Mouse (Mus musculus) midbrain, embryonic 12.5 days (tissue): Measurements from ENCODE around the gene Krt86. TPM values are rescaled to one million over a fixed set of nuclear protein-coding genes. Genes with fewer than 3 reads are reported as not detected.
"Not testable (repeated sequence)": the region's sequence is repeated elsewhere in the genome, so short reads cannot be mapped to it uniquely, and the experiment has no call there.

Experiments used
- ATAC-seq: fragments of 200-750 bp; cut with Nextera tagmentation; 2 replicates; pipeline ENCODE4 v1.8.0; 2017; ENCODE audit warnings: low read depth, moderate TSS enrichment, moderate library complexity; ENCODE audit not compliant: low FRiP score
- H3K27ac ChIP-seq: fragments of 300-500 bp; sonication (generic); replicated peaks from 2 replicates; pipeline ENCODE4 v1.5.1; 2016; ENCODE audit warnings: mild to moderate bottlenecking
- H3K27me3 ChIP-seq: fragments of 300-500 bp; sonication (generic); 2 replicates; pipeline ENCODE4 v1.6.1; 2016; ENCODE audit warnings: mild to moderate bottlenecking
- H3K36me3 ChIP-seq: fragments of 300-500 bp; sonication (generic); 2 replicates; pipeline ENCODE4 v1.6.1; 2016
- H3K4me1 ChIP-seq: fragments of 300-500 bp; sonication (generic); 2 replicates; pipeline ENCODE4 v1.6.1; 2016
- H3K4me2 ChIP-seq: fragments of 300-500 bp; sonication (generic); replicated peaks from 2 replicates; pipeline ENCODE4 v1.6.1; 2016; ENCODE audit warnings: mild to moderate bottlenecking, moderate library complexity
- H3K4me3 ChIP-seq: fragments of 300-500 bp; sonication (generic); 2 replicates; pipeline ENCODE4 v1.5.1; 2016; ENCODE audit warnings: mild to moderate bottlenecking
- H3K9ac ChIP-seq: fragments of 300-500 bp; sonication (generic); replicated peaks from 2 replicates; pipeline ENCODE4 v1.6.1; 2016; ENCODE audit warnings: mild to moderate bottlenecking, moderate library complexity
- H3K9me3 ChIP-seq: fragments of 300-500 bp; sonication (generic); 2 replicates; pipeline ENCODE4 v1.6.1; 2016; ENCODE audit warnings: mild to moderate bottlenecking
- WGBS: fragments of 180-500 bp; shearing (Covaris S2); methylation state at CpG from one replicate; pipeline ENCODE4 v1.1.7; 2016; 5-methylcytosine and 5-hydroxymethylcytosine counted together
- polyA plus RNA-seq: library from polyadenylated mRNA; unstranded; fragments of >200 nt; fragmentation: Nextera tagmentation; extraction: Ambion mirVana; gene quantifications from 2 replicates; pipeline ENCODE4 v1.2.1, GENCODE M21; 2016

Krt86 gene
- polyA plus RNA-seq, 1 experiment from 2014 or later: not detected

DNA sequence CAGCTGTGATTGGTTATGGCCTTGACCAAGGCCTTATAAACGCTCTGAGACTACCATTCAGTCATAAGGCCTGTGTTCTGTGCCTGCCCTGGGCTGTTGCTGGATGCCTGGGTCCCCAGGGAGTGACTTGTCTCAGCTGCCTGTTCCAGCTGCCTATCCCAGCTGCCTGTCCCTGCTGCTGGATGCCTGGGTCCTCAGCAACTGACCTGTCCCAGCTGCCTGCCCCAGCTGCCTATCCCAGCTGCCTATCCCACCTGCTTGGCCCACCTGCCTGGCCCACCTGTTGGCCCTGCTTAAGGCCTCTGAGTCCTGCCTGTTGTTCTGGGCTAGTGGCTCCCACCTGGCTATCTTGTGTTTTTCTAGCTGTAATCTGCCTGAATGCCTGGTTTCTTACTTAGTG lies 20.9 kb downstream of the Krt86 start:
- Histone ChIP-seq H3K27ac (no peak overlapping the region), H3K9ac (no peak overlapping the region), H3K4me3 (no peak overlapping the region), H3K36me3 (no peaks in the 10 kb centered on the region), H3K9me3 (no peaks in the 10 kb centered on the region), H3K27me3 (no peaks in the 10 kb centered on the region), H3K4me2 (no peak overlapping the region), H3K4me1 (no peaks in the 10 kb centered on the region)
- ATAC-seq: no peak
- WGBS: 56% methylated on average over 1 of the region's 1 CpGs

DNA sequence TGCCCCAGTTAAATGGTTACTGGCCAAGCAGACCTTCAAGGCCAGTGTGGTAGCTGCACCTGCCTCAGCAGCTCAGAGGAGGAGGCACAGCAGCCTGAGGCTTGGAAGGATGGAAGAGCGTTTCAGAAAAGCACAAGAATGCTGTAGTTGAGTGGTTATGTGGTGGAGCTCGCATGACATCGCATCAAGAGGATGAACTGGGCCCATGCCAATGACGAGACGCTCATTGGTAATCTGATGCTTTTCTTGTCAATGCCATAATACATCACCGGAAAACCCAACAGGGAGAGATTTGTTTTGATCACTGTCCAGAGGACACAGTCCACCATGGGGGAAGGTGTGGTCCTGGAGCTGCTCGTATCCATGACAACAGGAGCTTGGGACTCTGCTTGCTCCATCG lies 22.0 kb downstream of the Krt86 start:
- no peaks in the 10 kb centered on the region for H3K36me3 ChIP-seq
- no peaks in the 10 kb centered on the region for H3K4me1 ChIP-seq
- no peak overlapping the region for H3K9ac ChIP-seq
- H3K27me3 ChIP-seq: no peaks in the 10 kb centered on the region
- H3K4me2 ChIP-seq: no peak overlapping the region
- H3K9me3 ChIP-seq: no peaks in the 10 kb centered on the region
- H3K27ac ChIP-seq: no peak overlapping the region
- ATAC-seq: no peak
- no peak overlapping the region for H3K4me3 ChIP-seq
- 91% methylated on average over 8 of the region's 8 CpGs for WGBS

DNA sequence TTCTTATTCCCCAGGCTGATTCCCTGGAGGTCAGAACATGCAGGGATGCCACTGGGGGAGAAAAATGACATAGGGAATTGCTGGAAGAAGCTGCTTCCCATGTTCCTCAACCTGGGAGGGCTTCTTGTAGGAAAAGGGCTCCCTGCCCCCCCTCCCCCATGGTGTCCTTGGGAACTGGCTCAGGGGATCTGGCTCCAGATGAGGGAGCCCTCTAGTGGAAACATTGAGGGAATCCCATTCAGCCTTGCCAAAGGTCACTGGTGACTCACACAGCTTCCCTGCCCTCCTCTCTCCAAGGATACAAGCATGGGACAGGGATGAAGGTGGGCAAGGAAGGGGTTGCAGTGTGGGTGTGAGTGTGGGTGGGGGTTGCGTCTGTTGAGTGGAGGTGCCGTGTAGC lies 23.9 kb downstream of the Krt86 start:
- no peak overlapping the region for H3K27ac ChIP-seq
- no peak overlapping the region for H3K4me2 ChIP-seq
- 76% methylated on average over 2 of the region's 2 CpGs for WGBS
- no peaks in the 10 kb centered on the region for H3K27me3 ChIP-seq
- ATAC-seq: no peak
- no peaks in the 10 kb centered on the region for H3K36me3 ChIP-seq
- H3K4me1 ChIP-seq: no peaks in the 10 kb centered on the region
- no peaks in the 10 kb centered on the region for H3K9me3 ChIP-seq
- no peak overlapping the region for H3K4me3 ChIP-seq
- H3K9ac ChIP-seq: no peak overlapping the region

DNA sequence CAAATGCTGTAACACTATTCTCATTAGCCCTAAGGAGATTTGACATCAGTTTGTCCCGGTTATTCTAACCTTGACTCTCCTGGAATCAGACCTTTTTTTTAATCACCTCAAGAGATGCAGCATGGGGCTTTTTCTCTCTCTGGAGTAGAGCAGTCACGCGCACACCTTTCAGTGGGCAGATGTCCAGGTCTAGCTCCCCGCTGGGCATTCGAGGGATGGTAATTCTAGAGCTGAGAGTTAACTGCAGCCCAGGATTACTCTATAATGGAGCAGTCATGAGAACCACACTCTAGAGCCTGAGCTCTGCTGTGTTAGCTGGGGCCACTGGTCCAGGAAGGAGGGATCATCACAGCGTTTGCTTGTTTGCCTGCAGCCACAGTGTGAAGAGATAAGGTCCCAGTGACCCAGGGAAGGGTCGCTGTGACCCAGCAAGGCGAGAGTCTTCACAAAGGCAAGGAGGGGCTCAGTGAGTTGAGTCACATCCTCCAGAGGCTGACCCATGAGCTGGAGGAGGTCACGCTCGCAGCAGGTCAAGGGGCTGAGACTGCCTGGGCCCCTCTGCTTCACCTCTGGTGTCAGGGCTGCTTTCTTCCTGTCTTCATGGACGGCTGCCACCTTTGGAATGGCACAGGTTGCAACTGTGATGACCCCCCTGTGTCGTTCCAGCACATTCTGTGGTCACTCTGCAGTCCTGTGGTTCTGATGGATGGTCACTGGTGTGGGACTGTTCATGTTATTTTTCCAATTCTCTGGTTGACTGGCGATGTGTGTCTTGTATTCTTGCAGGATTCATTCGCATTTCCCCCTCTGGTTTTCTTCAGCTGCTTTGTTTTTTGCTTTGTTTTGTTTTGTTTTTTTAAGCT lies 33.8 kb downstream of the Krt86 start:
- Histone ChIP-seq H3K4me1 (no peaks in the 10 kb centered on the region), H3K4me2 (no peak overlapping the region), H3K4me3 (no peak overlapping the region), H3K36me3 (no peaks in the 10 kb centered on the region), H3K9me3 (no peaks in the 10 kb centered on the region), H3K9ac (no peak overlapping the region), H3K27me3 (no peaks in the 10 kb centered on the region), H3K27ac (no peak overlapping the region)
- no peak for ATAC-seq
- WGBS: 61% methylated on average over 14 of the region's 14 CpGs

DNA sequence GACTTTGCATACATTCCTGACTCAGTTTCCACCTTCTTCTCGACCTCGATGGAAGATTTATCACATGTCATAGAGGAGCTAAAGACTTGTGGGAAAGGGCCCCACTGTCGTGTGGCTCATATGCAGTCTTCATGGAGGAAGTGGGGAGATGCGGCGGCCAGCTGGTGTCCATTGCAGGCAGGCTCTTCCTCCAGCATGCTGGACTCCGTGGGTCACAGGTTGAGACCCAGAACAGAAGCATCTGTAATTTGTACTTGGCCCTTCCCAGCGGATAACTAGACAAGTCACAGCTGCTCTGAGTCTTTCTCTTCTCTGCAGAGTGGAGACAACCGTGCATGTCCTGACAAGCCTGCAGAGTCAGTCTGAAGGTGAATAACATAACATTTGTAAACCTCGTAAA lies 35.0 kb downstream of the Krt86 start:
- Histone ChIP-seq H3K9me3 (no peaks in the 10 kb centered on the region), H3K27me3 (no peaks in the 10 kb centered on the region), H3K36me3 (no peaks in the 10 kb centered on the region), H3K4me3 (no peak overlapping the region), H3K4me2 (no peak overlapping the region), H3K4me1 (no peaks in the 10 kb centered on the region), H3K27ac (no peak overlapping the region), H3K9ac (no peak overlapping the region)
- 86% methylated on average over 9 of the region's 9 CpGs for WGBS
- no peak for ATAC-seq

DNA sequence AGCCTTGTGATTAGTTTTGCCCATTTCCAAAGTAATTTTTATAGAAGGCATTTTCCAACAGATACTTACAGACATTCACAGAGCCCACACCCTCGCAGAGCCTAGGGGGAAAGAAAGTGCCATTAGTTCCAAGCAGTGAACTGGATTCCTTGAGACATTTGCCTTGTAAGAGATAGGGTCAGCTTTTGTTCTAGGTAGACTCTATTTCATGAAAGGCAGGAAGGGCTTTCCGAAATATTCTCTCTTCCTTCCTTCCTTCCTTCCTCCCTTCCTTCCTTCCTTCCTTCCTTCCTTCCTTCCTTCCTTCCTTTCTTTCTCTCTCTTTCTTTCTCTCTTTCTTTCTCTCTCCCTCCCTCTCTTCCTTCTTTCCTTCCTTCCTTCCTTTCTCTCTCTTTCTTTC lies 43.9 kb downstream of the Krt86 start, which contains the start of gene Gm49425:
Gm49425 (minus strand) TSS at position 101 of the 400 bp plus-strand sequence.
- H3K27ac ChIP-seq, H3K4me3 ChIP-seq, H3K36me3 ChIP-seq, H3K4me1 ChIP-seq, H3K9ac ChIP-seq, H3K9me3 ChIP-seq, H3K4me2 ChIP-seq, ATAC-seq, H3K27me3 ChIP-seq: not testable (repeated sequence)
- WGBS: 70% methylated on average over 2 of the region's 2 CpGs

GRCm38 (mm10) chr15:101519792-101520191 lies 46.5 kb downstream of the Krt86 start:
- H3K4me1 ChIP-seq: no peaks in the 10 kb centered on the region

DNA sequence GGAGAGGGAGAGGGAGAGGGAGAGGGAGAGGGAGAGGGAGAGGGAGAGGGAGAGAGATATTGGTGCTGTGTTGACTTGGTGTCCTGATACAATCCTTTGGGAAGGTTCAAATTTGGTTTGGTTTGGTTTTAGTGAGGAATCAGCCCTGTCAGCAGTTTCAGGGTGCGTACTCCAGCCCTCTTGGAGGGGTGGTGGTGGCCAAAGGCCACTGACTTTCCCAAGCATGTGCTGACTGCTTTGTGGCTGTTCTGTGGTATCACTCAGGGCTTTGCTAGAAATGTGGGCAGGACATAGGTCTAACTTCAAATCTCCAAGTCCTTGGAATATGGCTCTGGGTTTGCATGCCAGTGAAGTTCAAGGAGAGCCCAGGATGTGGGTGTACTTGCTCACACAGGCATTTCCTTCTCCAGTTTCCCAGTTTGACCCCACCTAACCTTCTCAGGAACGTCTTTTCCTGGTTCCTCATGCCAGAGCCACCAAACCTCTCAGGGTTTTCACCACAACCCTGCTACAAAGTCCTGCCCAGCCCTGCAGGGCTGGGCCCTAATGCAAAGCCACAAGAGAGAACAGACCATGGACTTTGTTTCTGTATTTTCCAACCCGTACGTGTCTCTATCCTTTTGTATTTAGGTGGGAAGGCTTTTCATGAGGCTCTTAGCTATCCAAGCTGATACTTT lies 49.4 kb downstream of the Krt86 start:
- Histone ChIP-seq H3K9me3 (no peaks in the 10 kb centered on the region), H3K4me2 (no peak overlapping the region), H3K9ac (no peak overlapping the region), H3K4me1 (no peaks in the 10 kb centered on the region), H3K27ac (no peak overlapping the region), H3K4me3 (no peak overlapping the region), H3K27me3 (no peaks in the 10 kb centered on the region), H3K36me3 (no peaks in the 10 kb centered on the region)
- WGBS: 85% methylated on average over 4 of the region's 4 CpGs
- ATAC-seq: no peak

More at GRCm38 (mm10) chr15:101519792-101520191, 46.5 kb downstream of the Krt86 start:
- Histone ChIP-seq H3K9me3 (no peaks in the 10 kb centered on the region), H3K9ac (no peak overlapping the region), H3K4me3 (no peak overlapping the region), H3K4me2 (no peak overlapping the region), H3K27ac (no peak overlapping the region), H3K36me3 (no peaks in the 10 kb centered on the region), H3K27me3 (no peaks in the 10 kb centered on the region)
- ATAC-seq: no peak
- 14% methylated on average over 2 of the region's 2 CpGs for WGBS

Other genes with a start within 250 kb of the Krt86 start
- 5.5 and 5.9 TPM in 2 replicates for gene Grasp, start 249.3 kb upstream of the Krt86 start, polyA plus RNA-seq
- gene Nr4a1, start 219.2 kb upstream of the Krt86 start, polyA plus RNA-seq: 3.4 and 4.0 TPM in 2 replicates
- gene Atg101, start 189.2 kb upstream of the Krt86 start, polyA plus RNA-seq: 63.9 and 68.1 TPM in 2 replicates
- gene 6030408B16Rik, start 180.3 kb upstream of the Krt86 start, polyA plus RNA-seq: 0.15 TPM in 1 of 2 replicates, not detected in the other
- 0.14 and 0.18 TPM in 2 replicates for gene Krt80, start 103.3 kb upstream of the Krt86 start, polyA plus RNA-seq
- gene Krt7, start 62.4 kb upstream of the Krt86 start, polyA plus RNA-seq: 5.8 and 6.3 TPM in 2 replicates
- gene Krt87, start 34.7 kb upstream of the Krt86 start, polyA plus RNA-seq: 0.15 and 0.22 TPM in 2 replicates
- not detected in 2 replicates for gene Krt88, start 25.7 kb upstream of the Krt86 start, polyA plus RNA-seq
- gene Krt81, start 9.7 kb upstream of the Krt86 start, polyA plus RNA-seq: not detected in 2 replicates
- gene Krt83, start 18.0 kb downstream of the Krt86 start, polyA plus RNA-seq: not detected in 2 replicates
- not detected in 2 replicates for gene Gm49425, start 43.8 kb downstream of the Krt86 start, polyA plus RNA-seq
- not detected in 2 replicates for gene Krt84, start 59.3 kb downstream of the Krt86 start, polyA plus RNA-seq
- not detected in 2 replicates for gene Krt82, start 77.2 kb downstream of the Krt86 start, polyA plus RNA-seq
- 0.09 and 0.31 TPM in 2 replicates for gene Krt90, start 89.5 kb downstream of the Krt86 start, polyA plus RNA-seq
- gene Krt75, start 100.4 kb downstream of the Krt86 start, polyA plus RNA-seq: not detected in 2 replicates
- not detected in 2 replicates for gene Gm5414, start 154.7 kb downstream of the Krt86 start, polyA plus RNA-seq
- gene Gm5478, start 173.9 kb downstream of the Krt86 start, polyA plus RNA-seq: not detected in 2 replicates
- not detected in 2 replicates for gene Krt6b, start 206.8 kb downstream of the Krt86 start, polyA plus RNA-seq
- gene Krt6a, start 220.8 kb downstream of the Krt86 start, polyA plus RNA-seq: not detected in 2 replicates
- 5.3 and 7.9 TPM in 2 replicates for gene Krt5, start 239.4 kb downstream of the Krt86 start, polyA plus RNA-seq